Mouse (Mus musculus) spleen, adult 2 months (tissue): ENCODE measurements around the gene Ubr3. TPM values are rescaled to one million over a fixed set of nuclear protein-coding genes. Genes with fewer than 3 reads are reported as not detected.
"Not testable (repeated sequence)": the region's sequence is repeated elsewhere in the genome, so short reads cannot be mapped to it uniquely, and the experiment has no call there.

ENCODE experiments used
- DNase-seq, 2 experiments: peaks; one replicate each; pipeline versions ENCODE4 v3.0.0 to v3.0.0-alpha.2; 2012 to 2021; ENCODE audit warnings: low spot score in 2 of 2, low read depth in 1 of 2
- H3K27ac ChIP-seq: fragments of 200-500 bp; 2 replicates; pipeline ENCODE4 v1.5.1; 2012; ENCODE audit warnings: low read length, inconsistent platforms; ENCODE audit not compliant: insufficient read depth
- H3K27me3 ChIP-seq: fragments of 200-500 bp; 2 replicates; pipeline ENCODE4 v1.6.1; 2012; ENCODE audit warnings: mild to moderate bottlenecking, moderate library complexity, low read length, inconsistent platforms; ENCODE audit not compliant: control insufficient read depth, insufficient read depth
- H3K36me3 ChIP-seq: fragments of 200-500 bp; 2 replicates; pipeline ENCODE4 v1.6.1; 2012; ENCODE audit warnings: mild to moderate bottlenecking, low read length, inconsistent platforms; ENCODE audit not compliant: control insufficient read depth, insufficient read depth
- H3K4me1 ChIP-seq: fragments of 200-500 bp; 2 replicates; pipeline ENCODE4 v1.6.1; 2011; ENCODE audit warnings: inconsistent platforms; ENCODE audit not compliant: control insufficient read depth, insufficient read depth, insufficient read length
- H3K4me3 ChIP-seq: fragments of 200-500 bp; 2 replicates; pipeline ENCODE4 v1.5.1; 2011; ENCODE audit warnings: mild to moderate bottlenecking, inconsistent platforms; ENCODE audit not compliant: insufficient read depth, insufficient read length; ENCODE audit errors: extremely low read depth
- CTCF ChIP-seq: fragments of 200-500 bp; IDR thresholded peaks from 2 replicates; pipeline ENCODE4 v1.5.1; 2011; ENCODE audit warnings: mild to moderate bottlenecking, inconsistent platforms; ENCODE audit not compliant: insufficient read depth, insufficient read length, insufficient replicate concordance; ENCODE audit errors: extremely low read depth
- POLR2A ChIP-seq: fragments of 200-500 bp; IDR thresholded peaks from 2 replicates; pipeline ENCODE4 v1.6.1; 2011; ENCODE audit warnings: low read depth, low read length, inconsistent platforms
- WGBS: fragments of 180-500 bp; shearing (Covaris S2); methylation state at CpG from one replicate; pipeline ENCODE4 v1.1.7; 2018; 5-methylcytosine and 5-hydroxymethylcytosine counted together
- polyA plus RNA-seq: library from polyadenylated mRNA; depleted of rRNA; stranded (reverse); fragments of >200 nt; gene quantifications from 2 replicates; pipeline ENCODE4 v1.2.3, GENCODE M21; 2012

The Ubr3 gene
- polyA plus RNA-seq, 1 experiment, result 6.5 TPM

- no peak overlapping the region for H3K27ac ChIP-seq
- H3K27me3 ChIP-seq, result no peaks in the 10 kb centered on the region
- peaks cover 2% of the 10 kb centered on the region; the same call in 1 of the 2 replicates for H3K4me1 ChIP-seq
- no peak for DNase-seq
- peaks cover 16% of the 10 kb centered on the region for H3K36me3 ChIP-seq
- no peak overlapping the region for H3K4me3 ChIP-seq
- no peak for TF ChIP-seq CTCF
- TF ChIP-seq POLR2A, result no peak
- WGBS, result 83% methylated on average over 2 of the region's 2 CpGs
These were observed 93.6 kb downstream of the Ubr3 start for GRCm38 (mm10) chr2:69990647-69991046.

GRCm38 (mm10) chr2:69994082-69994736 lies 97.2 kb downstream of the Ubr3 start:
- not testable (repeated sequence) for H3K4me3 ChIP-seq, H3K27me3 ChIP-seq, H3K4me1 ChIP-seq, DNase-seq
- 78% methylated on average over 3 of the region's 3 CpGs for WGBS
- H3K36me3 ChIP-seq, result peaks cover 18% of the 10 kb centered on the region
- H3K27ac ChIP-seq, result peak overlapping the region; percentile 50

- H3K27ac ChIP-seq, result no peak overlapping the region
- 18% methylated on average over 2 of the region's 2 CpGs for WGBS
- H3K4me1 ChIP-seq, result peaks cover 2% of the 10 kb centered on the region; the same call in 1 of the 2 replicates
- H3K36me3 ChIP-seq, result peaks cover 18% of the 10 kb centered on the region
- H3K27me3 ChIP-seq, result no peaks in the 10 kb centered on the region
- TF ChIP-seq CTCF (no peak), POLR2A (no peak)
- DNase-seq, result no peak
- no peak overlapping the region for H3K4me3 ChIP-seq
These were observed 97.7 kb downstream of the Ubr3 start for GRCm38 (mm10) chr2:69994779-69995178.

DNA sequence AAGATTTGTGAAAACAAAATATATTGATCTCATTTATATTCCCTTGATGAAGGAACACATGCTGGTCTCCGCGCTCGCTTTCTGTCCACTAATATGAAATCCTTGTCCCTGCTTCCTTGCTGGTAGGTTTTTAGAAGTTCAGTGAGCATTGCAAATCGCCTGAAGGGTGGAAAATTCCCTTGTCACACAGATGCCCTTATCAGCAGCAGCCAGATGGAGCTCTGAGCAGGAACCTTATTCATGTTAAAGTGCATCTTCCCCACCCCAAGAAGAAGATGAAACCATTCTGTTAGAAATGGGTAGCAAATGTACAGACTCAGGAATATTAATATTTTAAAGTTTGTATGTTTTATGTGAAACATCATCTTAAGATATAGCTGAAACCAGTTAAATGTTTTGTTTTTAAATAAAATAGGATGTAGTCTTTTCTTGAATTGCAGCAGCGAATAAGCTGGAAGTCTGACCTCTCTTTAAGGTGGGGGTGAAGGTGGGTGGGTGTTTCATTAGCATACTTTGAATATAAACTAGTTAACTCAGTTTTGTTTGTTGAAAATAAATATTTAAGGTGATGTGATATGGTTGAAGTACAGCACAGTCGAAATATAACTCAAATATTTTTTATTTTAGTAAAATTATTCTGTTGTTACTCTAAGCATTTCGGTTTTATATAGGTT lies 102.2 kb downstream of the Ubr3 start:
- Histone ChIP-seq H3K27me3 (no peaks in the 10 kb centered on the region), H3K4me3 (no peak overlapping the region), H3K36me3 (peaks cover 9% of the 10 kb centered on the region), H3K27ac (no peak overlapping the region), H3K4me1 (peaks cover 2% of the 10 kb centered on the region; the same call in 1 of the 2 replicates)
- no peak for TF ChIP-seq CTCF
- TF ChIP-seq POLR2A, result no peak
- DNase-seq, result no peak
- WGBS, result 91% methylated on average over 7 of the region's 7 CpGs

DNA sequence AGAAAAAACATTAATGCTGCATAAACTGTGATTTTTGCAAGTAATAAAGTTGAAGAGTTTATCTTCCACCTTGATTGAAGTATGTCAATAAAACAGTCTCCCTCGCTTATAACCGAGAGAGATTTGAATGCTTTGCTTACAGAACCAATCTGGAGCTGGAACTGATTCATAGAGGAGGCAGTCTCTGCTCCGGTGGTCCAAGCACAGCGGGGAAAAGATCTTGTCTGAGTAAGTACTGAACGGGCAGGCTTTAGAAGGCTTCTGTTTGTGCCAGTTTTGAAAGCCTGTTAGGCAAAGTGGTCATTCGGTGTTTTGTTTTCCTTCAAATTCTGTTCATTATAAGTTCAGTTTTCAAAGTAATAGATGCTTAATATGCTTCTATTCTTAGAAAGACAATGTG lies 103.3 kb downstream of the Ubr3 start:
- no peak for DNase-seq
- no peaks in the 10 kb centered on the region for H3K4me1 ChIP-seq
- WGBS, result 95% methylated on average over 6 of the region's 6 CpGs
- H3K4me3 ChIP-seq, result no peak overlapping the region
- TF ChIP-seq CTCF (no peak), POLR2A (no peak)
- no peak overlapping the region for H3K27ac ChIP-seq
- no peaks in the 10 kb centered on the region for H3K27me3 ChIP-seq
- peaks cover 6% of the 10 kb centered on the region for H3K36me3 ChIP-seq

DNA sequence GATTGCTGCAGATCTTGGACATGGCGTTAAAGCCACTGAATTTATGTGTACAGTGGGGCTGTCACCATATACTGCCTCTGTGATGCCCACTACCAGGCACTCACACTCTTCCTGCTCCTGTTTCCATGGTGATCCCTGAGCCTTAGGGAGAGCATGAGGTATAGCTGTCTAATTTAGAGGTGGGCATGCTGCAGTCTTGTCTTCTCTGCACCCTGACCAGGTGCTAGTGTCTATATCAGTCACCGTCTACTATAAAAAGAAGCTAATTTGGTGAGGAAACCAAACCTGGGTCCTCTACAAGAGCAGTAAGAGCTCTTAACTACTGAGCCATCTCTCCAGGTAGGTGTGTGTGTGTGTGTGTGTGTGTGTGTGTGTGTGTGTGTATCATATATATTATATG lies 109.4 kb downstream of the Ubr3 start:
- no peaks in the 10 kb centered on the region for H3K4me1 ChIP-seq

GRCm38 (mm10) chr2:70012941-70013340 lies 115.9 kb downstream of the Ubr3 start:
- no peaks in the 10 kb centered on the region for H3K27me3 ChIP-seq
- no peak overlapping the region for H3K27ac ChIP-seq
- H3K36me3 ChIP-seq, result peaks cover 21% of the 10 kb centered on the region
- TF ChIP-seq CTCF (no peak), POLR2A (no peak)
- no peak for DNase-seq
- WGBS, result 98% methylated on average over 8 of the region's 8 CpGs
- no peaks in the 10 kb centered on the region for H3K4me1 ChIP-seq
- H3K4me3 ChIP-seq, result no peak overlapping the region

More for the DNA sequence above, 109.4 kb downstream of the Ubr3 start:
- Histone ChIP-seq H3K27me3 (no peaks in the 10 kb centered on the region), H3K36me3 (peaks cover 8% of the 10 kb centered on the region), H3K27ac (no peak overlapping the region), H3K4me3 (no peak overlapping the region)
- WGBS, result 97% methylated on average over 2 of the region's 2 CpGs
- DNase-seq, result no peak
- TF ChIP-seq CTCF, result no peak
- TF ChIP-seq POLR2A, result no peak
